Mouse (Mus musculus) G1E (cell line): Measurements from ENCODE around the gene Gm11639.

Source experiments
- CTCF ChIP-seq: IDR thresholded peaks from 2 replicates; pipeline ENCODE4 v1.5.1; 2012; ENCODE audit warnings: low read depth, low read length, inconsistent platforms, mixed read lengths
- GATA1 ChIP-seq: IDR thresholded peaks from 2 replicates; pipeline ENCODE4 v1.6.1; 2012; ENCODE audit warnings: borderline replicate concordance, low read length, inconsistent platforms, mixed read lengths
- GATA2 ChIP-seq: IDR thresholded peaks from 2 replicates; pipeline ENCODE4 v1.6.1; 2012; ENCODE audit warnings: low read depth, low read length, inconsistent platforms, borderline replicate concordance
- POLR2AphosphoS5 ChIP-seq: IDR thresholded peaks from 2 replicates; pipeline ENCODE4 v1.6.1; 2012; ENCODE audit warnings: low read depth, low read length, inconsistent platforms; ENCODE audit not compliant: insufficient replicate concordance
- TAL1 ChIP-seq: conservative IDR thresholded peaks from 2 replicates; pipeline ENCODE4 v1.6.1; 2012; ENCODE audit warnings: low read depth, low read length, inconsistent platforms, mixed read lengths

- TF ChIP-seq CTCF = no peak
- no peak for TF ChIP-seq TAL1
- TF ChIP-seq POLR2AphosphoS5 = no peak
- TF ChIP-seq GATA1 = no peak
- TF ChIP-seq GATA2 = no peak
These were observed 479.3 kb downstream of the Gm11639 start for GRCm38 (mm10) chr11:105164516-105165510.
